Mouse (Mus musculus): ENCODE results near the gene Agbl4.

Agbl4 gene

GRCm38 (mm10) chr4:111498751-111499150, 1101.3 kb downstream of the Agbl4 start:
- CTCF ChIA-PET = no interaction called here

GRCm38 (mm10) chr4:111501441-111501840, 1104.0 kb downstream of the Agbl4 start:
- CTCF ChIA-PET = no interaction called here

GRCm38 (mm10) chr4:111502965-111503727, 1105.7 kb downstream of the Agbl4 start:
- CTCF ChIA-PET = no interaction called here

- CTCF ChIA-PET = no interaction called here
These were observed 1107.5 kb downstream of the Agbl4 start for GRCm38 (mm10) chr4:111504952-111505351.

GRCm38 (mm10) chr4:111510129-111510528, 1112.7 kb downstream of the Agbl4 start:
- CTCF ChIA-PET = no interaction called here

GRCm38 (mm10) chr4:111513921-111514320, 1116.5 kb downstream of the Agbl4 start:
- CTCF ChIA-PET = no interaction called here

- CTCF ChIA-PET = no interaction called here
These were observed 1118.7 kb downstream of the Agbl4 start for GRCm38 (mm10) chr4:111516136-111516535.

GRCm38 (mm10) chr4:111517063-111517792, 1119.8 kb downstream of the Agbl4 start:
- CTCF ChIA-PET = no interaction called here

- CTCF ChIA-PET = no interaction called here
These were observed 1120.7 kb downstream of the Agbl4 start for GRCm38 (mm10) chr4:111518191-111518590.

GRCm38 (mm10) chr4:111519267-111519666, 1121.8 kb downstream of the Agbl4 start:
- CTCF ChIA-PET = no interaction called here

- CTCF ChIA-PET = no interaction called here
These were observed 1122.5 kb downstream of the Agbl4 start for GRCm38 (mm10) chr4:111520006-111520405.

- CTCF ChIA-PET = no interaction called here
These were observed 1125.5 kb downstream of the Agbl4 start for GRCm38 (mm10) chr4:111522974-111523373.

- CTCF ChIA-PET = no interaction called here
These were observed 1131.5 kb downstream of the Agbl4 start for GRCm38 (mm10) chr4:111528961-111529360.

- CTCF ChIA-PET = no interaction called here
These were observed 1132.5 kb downstream of the Agbl4 start for GRCm38 (mm10) chr4:111529996-111530395.

- CTCF ChIA-PET = no interaction called here
These were observed 1133.1 kb downstream of the Agbl4 start for GRCm38 (mm10) chr4:111530537-111530936.

GRCm38 (mm10) chr4:111544684-111545083, 1147.2 kb downstream of the Agbl4 start:
- CTCF ChIA-PET = no interaction called here

GRCm38 (mm10) chr4:111546009-111546408, 1148.5 kb downstream of the Agbl4 start:
- CTCF ChIA-PET = interaction anchor here (0.6 kb wide), 1 partner anchor 807 kb away, joined by 6 read pairs; no protein-coding TSS in a partner anchor

GRCm38 (mm10) chr4:111555426-111555825, 1158.0 kb downstream of the Agbl4 start:
- CTCF ChIA-PET = no interaction called here

GRCm38 (mm10) chr4:111577087-111577773, 1179.8 kb downstream of the Agbl4 start:
- CTCF ChIA-PET = no interaction called here

- CTCF ChIA-PET = no interaction called here
These were observed 1181.8 kb downstream of the Agbl4 start for GRCm38 (mm10) chr4:111579115-111579862.

- CTCF ChIA-PET = no interaction called here
These were observed 1182.4 kb downstream of the Agbl4 start for GRCm38 (mm10) chr4:111579863-111580224.

- CTCF ChIA-PET = no interaction called here
These were observed 1182.8 kb downstream of the Agbl4 start for GRCm38 (mm10) chr4:111580239-111580638.
